Mouse (Mus musculus) heart, embryonic 16.5 days (tissue): ENCODE measurements around the gene Zkscan17. TPM values are rescaled to one million over a fixed set of nuclear protein-coding genes. Genes with fewer than 3 reads are reported as not detected.
A peak's percentile ranks its signal among the peaks of the same experiment; 100 is the strongest.

Experiments
- ATAC-seq: fragments of 200-750 bp; cut with Nextera tagmentation; replicated peaks from 2 replicates; pipeline ENCODE4 v1.8.0; 2017; ENCODE audit warnings: moderate number of reproducible peaks; ENCODE audit not compliant: insufficient read depth, low FRiP score; ENCODE audit errors: extremely low read depth
- H3K27ac ChIP-seq: fragments of 300-500 bp; sonication (generic); 2 replicates; pipeline ENCODE4 v1.5.1; 2014; ENCODE audit warnings: mild to moderate bottlenecking, low read length, control low read depth, moderate library complexity
- H3K27me3 ChIP-seq: fragments of 300-500 bp; sonication (generic); 2 replicates; pipeline ENCODE4 v1.6.1; 2014; ENCODE audit warnings: low read length, mixed read lengths; ENCODE audit not compliant: control insufficient read depth, insufficient read depth
- H3K36me3 ChIP-seq: fragments of 300-500 bp; sonication (generic); 2 replicates; pipeline ENCODE4 v1.6.1; 2014; ENCODE audit not compliant: control insufficient read depth, insufficient read depth
- H3K4me1 ChIP-seq: fragments of 300-500 bp; sonication (generic); 2 replicates; pipeline ENCODE4 v1.6.1; 2014; ENCODE audit warnings: low read length, mixed read lengths; ENCODE audit not compliant: control insufficient read depth, insufficient read depth
- H3K4me2 ChIP-seq: fragments of 300-500 bp; sonication (generic); 2 replicates; pipeline ENCODE4 v1.6.1; 2014; ENCODE audit warnings: low read depth, mild to moderate bottlenecking, control low read depth, low read length
- H3K4me3 ChIP-seq: fragments of 300-500 bp; sonication (generic); 2 replicates; pipeline ENCODE4 v1.5.1; 2014; ENCODE audit warnings: mild to moderate bottlenecking, control low read depth, low read length
- H3K9ac ChIP-seq: fragments of 300-500 bp; sonication (generic); 2 replicates; pipeline ENCODE4 v1.6.1; 2014; ENCODE audit warnings: low read length, control low read depth
- H3K9me3 ChIP-seq: fragments of 300-500 bp; sonication (generic); replicated peaks from 2 replicates; pipeline ENCODE4 v1.6.1; 2016; ENCODE audit warnings: low read length; ENCODE audit not compliant: control insufficient read depth
- WGBS: fragments of 180-500 bp; shearing (Covaris S2); extraction: QIAGEN DNeasy Blood & Tissue Kit; methylation state at CpG from one replicate; pipeline ENCODE4 v1.1.7; 2014; 5-methylcytosine and 5-hydroxymethylcytosine counted together
- polyA plus RNA-seq: library from polyadenylated mRNA; unstranded; fragments of >200 nt; fragmentation: Nextera tagmentation; extraction: Ambion mirVana; gene quantifications from 2 replicates; pipeline ENCODE4 v1.2.1, GENCODE M21; 2015

Zkscan17 gene
- polyA plus RNA-seq, 1 experiment from 2014 or later = 15.0 TPM

DNA sequence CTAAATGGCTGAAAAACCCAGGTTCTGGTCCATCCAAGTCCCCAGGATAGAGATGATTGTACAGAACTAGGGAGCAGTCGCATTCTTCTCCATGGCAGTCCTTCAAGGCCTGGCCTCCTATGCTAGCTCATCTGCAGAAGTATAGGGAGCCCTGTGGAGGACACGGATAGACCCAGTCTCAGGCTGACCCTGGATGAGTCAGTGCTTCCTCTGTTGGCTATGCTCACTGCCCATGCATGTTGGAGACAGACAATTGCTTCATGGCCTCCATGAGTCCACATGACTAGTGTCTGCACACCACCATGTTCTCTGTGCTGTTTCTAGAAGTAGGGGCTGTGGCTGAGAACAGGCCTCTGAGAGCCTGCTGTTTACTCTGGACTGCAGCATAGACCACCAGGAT lies 70.2 kb downstream of the Zkscan17 start:
- WGBS = 83% methylated on average over 2 of the region's 2 CpGs
- Histone ChIP-seq H3K36me3 (peaks cover 31% of the 10 kb centered on the region), H3K27ac (no peak overlapping the region), H3K9me3 (no peaks in the 10 kb centered on the region), H3K4me3 (no peak overlapping the region), H3K9ac (no peak overlapping the region), H3K4me1 (peaks cover 12% of the 10 kb centered on the region), H3K4me2 (no peak overlapping the region), H3K27me3 (no peaks in the 10 kb centered on the region)
- ATAC-seq = no peak

DNA sequence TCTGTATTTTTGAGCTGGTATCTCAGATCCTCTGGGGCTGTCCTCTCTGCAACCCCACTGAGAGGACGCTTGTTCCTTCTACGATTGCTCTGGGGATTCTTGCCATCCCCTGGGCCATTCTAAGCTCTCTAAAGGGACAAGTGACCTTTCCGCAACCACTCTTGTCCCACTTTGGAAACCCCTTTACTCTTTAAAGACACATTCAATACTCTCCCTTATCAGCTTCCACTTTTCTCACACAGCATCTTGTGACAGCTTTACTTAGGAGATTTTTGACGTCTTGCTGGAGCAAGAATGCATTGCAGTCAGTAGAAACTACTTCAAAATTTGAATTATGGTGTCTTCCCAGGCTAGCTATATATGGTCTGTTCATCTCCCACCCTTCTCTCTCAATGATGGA lies 75.5 kb downstream of the Zkscan17 start, which contains the start of gene Snap47:
Snap47 (minus strand) TSS at position 101 of the 400 bp plus-strand sequence.
- no peak for ATAC-seq
- H3K27me3 ChIP-seq = no peaks in the 10 kb centered on the region
- peak within 1 kb of the TSS; percentile 93 for H3K4me3 ChIP-seq
- WGBS = 64% methylated on average over 4 of the region's 4 CpGs
- H3K9ac ChIP-seq = peak within 1 kb of the TSS; percentile 93
- H3K9me3 ChIP-seq = no peaks in the 10 kb centered on the region
- H3K4me1 ChIP-seq = peaks cover 10% of the 10 kb centered on the region
- peak within 1 kb of the TSS; percentile 84 for H3K27ac ChIP-seq
- H3K36me3 ChIP-seq = peaks cover 20% of the 10 kb centered on the region
- H3K4me2 ChIP-seq = peak within 1 kb of the TSS; percentile 87

DNA sequence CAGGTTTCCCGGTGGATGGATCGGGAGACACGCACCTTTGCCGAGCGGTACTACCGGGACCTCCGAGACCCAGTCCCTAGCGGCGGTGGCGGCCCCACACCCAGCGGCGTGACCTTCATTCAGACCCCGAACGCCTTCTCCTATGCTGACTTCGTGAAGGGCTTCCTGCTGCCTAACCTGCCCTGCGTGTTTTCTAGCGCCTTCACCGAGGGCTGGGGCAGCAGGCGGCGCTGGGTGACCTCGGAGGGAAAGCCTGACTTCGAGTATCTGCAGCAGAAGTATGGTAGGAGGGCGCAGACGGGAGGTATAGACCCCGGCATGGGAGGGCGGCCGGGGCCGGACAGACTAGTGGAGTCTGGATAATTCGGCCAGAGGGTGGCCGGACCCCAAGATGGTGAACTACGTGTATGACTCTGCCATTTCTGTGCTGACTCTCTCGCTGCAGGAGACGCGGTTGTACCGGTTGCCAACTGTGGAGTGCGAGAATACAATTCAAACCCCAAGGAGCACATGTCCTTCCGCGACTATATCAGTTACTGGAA lies 76.2 kb downstream of the Zkscan17 start:
- under 1% methylated on average over 38 of the region's 38 CpGs for WGBS
- Histone ChIP-seq H3K27ac (peak overlapping the region; percentile 84), H3K9me3 (no peaks in the 10 kb centered on the region), H3K36me3 (peaks cover 14% of the 10 kb centered on the region), H3K4me2 (peak overlapping the region; percentile 87), H3K4me3 (peak overlapping the region; percentile 93), H3K4me1 (peaks cover 10% of the 10 kb centered on the region), H3K27me3 (no peaks in the 10 kb centered on the region), H3K9ac (peak overlapping the region; percentile 93)
- ATAC-seq = peak; percentile 61

DNA sequence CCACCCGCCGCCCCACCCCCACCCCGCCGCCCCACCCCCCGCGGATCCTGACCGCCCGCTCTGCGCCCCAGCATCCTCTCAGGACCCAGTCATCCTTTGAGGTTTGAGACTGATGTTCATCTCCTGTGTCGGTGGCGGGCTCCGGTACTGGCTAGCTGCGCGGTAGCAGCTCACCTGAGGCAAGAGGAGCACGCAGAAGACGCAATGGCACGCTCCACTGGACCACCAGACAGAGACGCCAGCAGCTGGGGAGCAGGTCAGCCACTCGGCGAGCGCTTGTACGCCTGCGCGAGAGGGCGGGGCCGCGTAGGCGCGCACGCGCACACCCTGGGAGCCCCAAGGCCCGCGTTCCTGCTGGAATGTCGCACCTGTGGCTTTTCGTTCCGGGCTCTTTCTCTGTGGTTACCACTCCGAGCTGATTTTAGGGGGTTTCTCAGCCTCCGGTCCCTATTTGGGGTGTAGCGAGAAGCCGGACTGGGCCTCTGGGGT lies 76.8 kb downstream of the Zkscan17 start, which contains the start of gene Jmjd4:
Jmjd4 (plus strand) TSS at position 305 of the 489 bp plus-strand sequence.
- Histone ChIP-seq H3K27me3 (no peaks in the 10 kb centered on the region), H3K9me3 (no peaks in the 10 kb centered on the region), H3K4me1 (peaks cover 10% of the 10 kb centered on the region), H3K4me3 (peak within 1 kb of the TSS; percentile 93), H3K27ac (peak within 1 kb of the TSS; percentile 84), H3K36me3 (peaks cover 12% of the 10 kb centered on the region; the same call in 1 of the 2 replicates), H3K9ac (peak within 1 kb of the TSS; percentile 93), H3K4me2 (peak within 1 kb of the TSS; percentile 87)
- WGBS = under 1% methylated on average over 37 of the region's 40 CpGs
- peak; percentile 97 for ATAC-seq

DNA sequence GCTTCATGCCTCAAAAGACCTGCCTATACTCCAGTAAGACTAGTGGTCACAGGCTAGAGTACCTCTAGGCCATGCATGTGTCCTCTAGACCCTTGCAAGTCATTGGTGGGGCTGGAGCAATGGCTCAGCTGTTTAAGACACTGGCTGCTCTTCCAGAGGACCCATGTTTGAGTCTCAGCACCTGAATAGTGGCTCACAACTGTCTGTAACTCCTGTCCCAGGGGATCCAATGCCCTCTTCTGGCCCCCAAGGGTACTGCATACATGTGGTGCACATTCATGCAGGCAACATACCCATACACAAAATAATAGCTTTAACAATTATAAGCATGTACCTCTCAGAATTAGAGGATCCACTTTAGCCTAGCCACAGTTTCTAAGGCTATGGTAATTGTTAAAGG lies 83.4 kb downstream of the Zkscan17 start:
- H3K9ac ChIP-seq = no peak overlapping the region
- H3K36me3 ChIP-seq = peaks cover 2% of the 10 kb centered on the region; the same call in 1 of the 2 replicates
- H3K4me2 ChIP-seq = no peak overlapping the region
- ATAC-seq = no peak
- H3K4me3 ChIP-seq = no peak overlapping the region
- H3K27ac ChIP-seq = no peak overlapping the region
- no peaks in the 10 kb centered on the region for H3K4me1 ChIP-seq
- H3K27me3 ChIP-seq = no peaks in the 10 kb centered on the region
- H3K9me3 ChIP-seq = no peaks in the 10 kb centered on the region

DNA sequence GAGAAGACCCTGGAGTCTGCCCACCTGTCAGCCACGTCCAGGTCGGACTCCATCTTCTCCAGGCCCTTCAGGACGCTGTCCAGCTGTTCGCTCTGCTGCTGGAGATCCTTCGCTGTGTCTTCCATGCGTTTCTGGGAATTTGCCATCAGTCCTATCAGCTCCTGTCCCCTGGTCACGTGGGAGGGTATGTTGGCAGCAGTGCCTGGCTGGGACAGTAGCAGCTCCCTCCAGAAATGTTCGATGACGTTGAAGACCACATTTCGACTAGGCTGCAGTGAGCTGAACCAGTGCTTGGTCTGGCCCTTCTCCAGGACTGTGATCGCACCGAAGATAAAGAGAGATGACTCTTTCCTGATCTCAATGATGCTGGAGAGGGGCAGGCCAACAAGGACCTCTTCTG lies 88.6 kb downstream of the Zkscan17 start:
- Histone ChIP-seq H3K4me1 (0 out of 2 replicates have a peak, but pooled peaks cover 3% of the 10 kb centered on the region), H3K27me3 (no peaks in the 10 kb centered on the region), H3K36me3 (peaks cover 15% of the 10 kb centered on the region), H3K4me2 (no peak overlapping the region), H3K9ac (no peak overlapping the region), H3K4me3 (no peak overlapping the region), H3K9me3 (peaks cover 2% of the 10 kb centered on the region; the same call in 1 of the 2 replicates), H3K27ac (no peak overlapping the region)
- WGBS = 83% methylated on average over 12 of the region's 12 CpGs
- ATAC-seq = no peak

Other genes starting within 250 kb of the Zkscan17 start
- not detected in 2 replicates for gene Wnt3a, start 236.0 kb downstream of the Zkscan17 start, polyA plus RNA-seq
- 2.7 and 2.9 TPM in 2 replicates for gene Wnt9a, start 219.8 kb downstream of the Zkscan17 start, polyA plus RNA-seq
- not detected in 2 replicates for gene Prss38, start 151.1 kb downstream of the Zkscan17 start, polyA plus RNA-seq
- gene Jmjd4, start 76.7 kb downstream of the Zkscan17 start, polyA plus RNA-seq = 10.9 and 11.1 TPM in 2 replicates
- gene Snap47, start 75.6 kb downstream of the Zkscan17 start, polyA plus RNA-seq = 83.4 TPM in 2 replicates
- gene Zfp867, start 54.3 kb downstream of the Zkscan17 start, polyA plus RNA-seq = 6.1 and 7.0 TPM in 2 replicates
- 0.07 and 0.35 TPM in 2 replicates for gene Nlrp3, start 14.8 kb upstream of the Zkscan17 start, polyA plus RNA-seq
- gene Olfr222, start 49.5 kb upstream of the Zkscan17 start, polyA plus RNA-seq = not detected in 2 replicates
- gene Olfr223, start 66.5 kb upstream of the Zkscan17 start, polyA plus RNA-seq = not detected in 2 replicates
- 26.6 and 34.2 TPM in 2 replicates for gene Mprip, start 134.6 kb upstream of the Zkscan17 start, polyA plus RNA-seq